Mouse (Mus musculus) E14TG2a.4 (cell line): ENCODE results near the gene Rpl10a.
"Not testable (repeated sequence)": the region's sequence is repeated elsewhere in the genome, so short reads cannot be mapped to it uniquely, and the experiment has no call there.

Experiments used
- H3K27me3 ChIP-seq: 2 replicates; pipeline ENCODE4 v1.6.1; 2014; ENCODE audit warnings: low read length, control low read depth; ENCODE audit not compliant: insufficient read depth
- H3K36me3 ChIP-seq: 2 replicates; pipeline ENCODE4 v1.6.1; 2014; ENCODE audit warnings: low read length, control low read depth; ENCODE audit not compliant: insufficient read depth
- H3K4me1 ChIP-seq: replicated peaks from 2 replicates; pipeline ENCODE4 v1.6.1; 2014; ENCODE audit warnings: low read depth, low read length, control low read depth
- H3K4me3 ChIP-seq: replicated peaks from 2 replicates; pipeline ENCODE4 v1.5.1; 2014; ENCODE audit warnings: mild to moderate bottlenecking, low read length
- H3K9me3 ChIP-seq: 2 replicates; pipeline ENCODE4 v1.6.1; 2014; ENCODE audit warnings: low read length, control low read depth
- CTCF ChIP-seq: conservative IDR thresholded peaks from 2 replicates; pipeline ENCODE4 v1.5.1; 2014; ENCODE audit warnings: low read length
- NANOG ChIP-seq: IDR thresholded peaks from 2 replicates; pipeline ENCODE4 v1.6.1; 2014; ENCODE audit warnings: borderline replicate concordance, low read length, mixed read lengths
- POU5F1 ChIP-seq: IDR thresholded peaks from 2 replicates; pipeline ENCODE4 v1.6.1; 2014; ENCODE audit warnings: low read length, borderline replicate concordance

Gene Rpl10a

DNA sequence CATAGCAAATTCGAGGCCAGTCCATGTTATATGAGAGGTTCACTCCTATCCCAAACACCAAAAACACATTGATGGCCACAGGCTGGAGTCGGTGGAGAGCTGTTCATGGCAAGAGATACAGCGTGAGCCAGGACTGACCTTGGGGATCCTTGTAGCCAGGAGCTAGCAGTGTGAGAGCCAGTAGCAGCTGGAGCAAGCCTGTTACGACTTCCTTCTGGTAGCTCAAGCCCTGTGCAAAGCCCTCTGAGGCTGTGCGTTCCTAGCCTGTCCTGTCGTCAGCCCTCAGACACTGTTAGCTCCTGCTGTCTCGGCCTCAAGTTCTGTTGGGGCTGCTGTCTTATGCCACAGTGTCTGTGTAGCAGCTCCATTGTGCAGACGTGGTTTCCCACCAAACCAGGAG lies 4.5 kb upstream of the Rpl10a start:
- TF ChIP-seq CTCF: no peak
- no peak for TF ChIP-seq POU5F1
- no peak for TF ChIP-seq NANOG
- Histone ChIP-seq H3K4me3 (no peak overlapping the region), H3K36me3 (peaks cover 83% of the 10 kb centered on the region), H3K9me3 (peaks cover 7% of the 10 kb centered on the region; the same call in 1 of the 2 replicates), H3K4me1 (peaks cover 39% of the 10 kb centered on the region), H3K27me3 (no peaks in the 10 kb centered on the region)

DNA sequence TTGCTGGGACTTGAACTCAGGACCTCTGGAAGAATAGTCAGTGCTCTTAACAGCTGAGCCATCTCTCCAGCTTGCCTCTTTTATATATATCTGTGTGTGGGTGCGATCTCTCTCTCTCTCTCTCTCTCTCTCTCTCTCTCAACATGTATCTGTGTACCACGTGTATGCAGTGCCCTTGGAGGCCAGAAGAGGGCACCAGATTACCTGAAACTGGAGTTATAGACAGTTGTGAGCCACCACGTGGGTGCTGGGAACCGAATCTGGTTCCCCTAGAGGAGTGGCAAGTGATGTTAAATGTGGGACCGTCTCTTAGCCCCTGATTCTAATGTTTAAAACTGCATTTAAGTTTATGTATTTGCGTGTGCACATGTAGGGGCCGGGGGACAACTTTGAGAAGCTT lies 3.9 kb upstream of the Rpl10a start:
- peaks cover 39% of the 10 kb centered on the region for H3K4me1 ChIP-seq
- not testable (repeated sequence) for H3K4me3 ChIP-seq, H3K27me3 ChIP-seq, H3K9me3 ChIP-seq
- peak; percentile 31 for TF ChIP-seq CTCF
- peaks cover 83% of the 10 kb centered on the region for H3K36me3 ChIP-seq

- Histone ChIP-seq H3K4me3 (peak overlapping the region; percentile 23), H3K9me3 (peaks cover 7% of the 10 kb centered on the region; the same call in 1 of the 2 replicates), H3K27me3 (no peaks in the 10 kb centered on the region), H3K36me3 (peaks cover 85% of the 10 kb centered on the region), H3K4me1 (peaks cover 44% of the 10 kb centered on the region)
- no peak for TF ChIP-seq NANOG
- TF ChIP-seq POU5F1: no peak
- no peak for TF ChIP-seq CTCF
Observed at GRCm38 (mm10) chr17:28325751-28326150, 2.5 kb upstream of the Rpl10a start.

GRCm38 (mm10) chr17:28326951-28327350 lies 1.3 kb upstream of the Rpl10a start:
- peaks cover 55% of the 10 kb centered on the region for H3K4me1 ChIP-seq
- H3K9me3 ChIP-seq: peaks cover 7% of the 10 kb centered on the region; the same call in 1 of the 2 replicates
- TF ChIP-seq NANOG (no peak), POU5F1 (no peak), CTCF (no peak)
- no peak overlapping the region for H3K4me3 ChIP-seq
- no peaks in the 10 kb centered on the region for H3K27me3 ChIP-seq
- H3K36me3 ChIP-seq: peaks cover 83% of the 10 kb centered on the region

GRCm38 (mm10) chr17:28327673-28328325 lies 472 bp upstream of the Rpl10a start:
- no peak for TF ChIP-seq NANOG
- no peak for TF ChIP-seq CTCF
- no peak for TF ChIP-seq POU5F1
- Histone ChIP-seq H3K4me1 (peaks cover 60% of the 10 kb centered on the region), H3K4me3 (peak overlapping the region; percentile 100), H3K9me3 (peaks cover 7% of the 10 kb centered on the region; the same call in 1 of the 2 replicates), H3K27me3 (no peaks in the 10 kb centered on the region), H3K36me3 (peaks cover 80% of the 10 kb centered on the region)

GRCm38 (mm10) chr17:28328946-28329345 lies 675 bp downstream of the Rpl10a start:
- Histone ChIP-seq H3K4me3 (peak overlapping the region; percentile 100), H3K9me3 (peaks cover 7% of the 10 kb centered on the region; the same call in 1 of the 2 replicates), H3K4me1 (peaks cover 67% of the 10 kb centered on the region), H3K27me3 (no peaks in the 10 kb centered on the region), H3K36me3 (peaks cover 74% of the 10 kb centered on the region)
- no peak for TF ChIP-seq CTCF
- TF ChIP-seq POU5F1: no peak
- no peak for TF ChIP-seq NANOG

DNA sequence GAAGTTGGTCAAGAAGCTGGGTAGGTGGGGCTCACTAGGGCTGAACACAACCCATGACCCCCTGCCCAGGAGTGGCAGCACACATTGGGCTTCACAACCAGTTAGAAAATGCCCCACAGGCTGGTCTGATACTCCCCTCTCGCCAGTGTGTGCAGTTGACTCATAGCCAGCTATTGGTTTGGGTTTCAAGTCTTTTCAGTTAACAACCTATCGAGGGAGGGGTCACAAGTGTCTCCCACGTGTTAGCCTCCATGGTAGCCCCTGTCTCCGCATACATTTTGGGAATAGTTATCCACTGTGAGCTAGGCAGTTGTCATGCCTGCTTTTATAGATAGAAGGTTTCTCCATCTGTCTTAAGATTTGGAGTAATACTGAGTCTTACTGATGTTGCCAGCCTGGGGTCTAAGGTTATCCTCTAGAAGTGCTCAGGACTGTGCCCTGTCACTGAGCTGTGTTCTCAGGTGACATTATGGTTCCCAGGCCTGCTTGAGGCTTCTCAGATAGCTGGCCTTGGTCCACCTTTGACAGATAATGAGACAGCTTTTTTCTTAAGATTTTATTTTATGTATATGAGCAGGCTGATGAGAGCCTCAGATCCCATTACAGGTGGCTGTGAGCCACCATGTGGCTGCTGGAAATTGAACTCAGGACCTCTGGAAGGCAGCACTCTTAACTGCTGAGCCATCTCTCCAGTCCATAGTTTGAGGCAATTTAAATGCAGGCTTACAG lies 1.4 kb downstream of the Rpl10a start:
- Histone ChIP-seq H3K27me3 (no peaks in the 10 kb centered on the region), H3K4me1 (peaks cover 73% of the 10 kb centered on the region), H3K4me3 (peak overlapping the region; percentile 100), H3K9me3 (0 out of 2 replicates have a peak, but pooled peaks cover 1% of the 10 kb centered on the region), H3K36me3 (peaks cover 67% of the 10 kb centered on the region)
- TF ChIP-seq CTCF: no peak
- no peak for TF ChIP-seq NANOG
- TF ChIP-seq POU5F1: no peak

DNA sequence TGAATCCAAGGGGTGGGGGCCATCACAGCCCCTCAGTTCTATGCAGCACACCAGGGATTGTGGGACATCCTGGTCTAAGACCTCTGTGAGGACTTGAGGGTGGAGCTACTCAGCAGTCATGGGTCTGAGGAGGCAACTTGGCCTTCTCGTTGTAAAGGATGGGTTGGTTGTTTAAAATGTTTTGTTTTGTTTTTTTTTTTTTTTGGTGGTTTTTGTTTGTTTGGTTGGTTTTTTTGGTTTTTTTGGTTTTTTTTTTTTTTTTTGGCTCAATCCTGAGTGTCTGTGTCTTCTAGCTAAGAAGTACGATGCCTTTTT lies 1.9 kb downstream of the Rpl10a start:
- Histone ChIP-seq H3K36me3 (peaks cover 62% of the 10 kb centered on the region), H3K4me3 (peak overlapping the region; percentile 100), H3K4me1 (peaks cover 78% of the 10 kb centered on the region), H3K27me3 (no peaks in the 10 kb centered on the region), H3K9me3 (no peaks in the 10 kb centered on the region)
- TF ChIP-seq CTCF: no peak
- no peak for TF ChIP-seq POU5F1
- TF ChIP-seq NANOG: no peak

DNA sequence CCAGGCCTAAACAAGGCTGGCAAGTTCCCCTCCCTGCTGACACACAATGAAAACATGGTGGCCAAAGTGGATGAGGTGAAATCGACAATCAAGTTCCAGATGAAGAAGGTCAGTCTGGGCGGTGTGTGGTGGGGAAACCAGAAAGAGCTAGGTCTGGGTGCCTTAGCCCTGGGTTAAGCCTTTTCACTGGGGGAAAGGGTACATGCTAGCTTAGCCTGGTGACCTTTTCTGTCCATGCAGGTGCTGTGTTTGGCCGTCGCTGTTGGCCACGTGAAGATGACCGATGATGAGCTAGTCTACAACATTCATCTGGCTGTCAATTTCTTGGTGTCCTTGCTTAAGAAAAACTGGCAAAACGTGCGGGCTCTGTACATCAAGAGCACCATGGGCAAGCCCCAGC lies 2.3 kb downstream of the Rpl10a start:
- H3K4me1 ChIP-seq: peaks cover 78% of the 10 kb centered on the region
- not testable (repeated sequence) for H3K9me3 ChIP-seq, H3K27me3 ChIP-seq
- H3K36me3 ChIP-seq: peaks cover 58% of the 10 kb centered on the region
- peak overlapping the region; percentile 100 for H3K4me3 ChIP-seq
